Mouse (Mus musculus) cerebellum, postnatal 36 days (tissue): ENCODE data around the gene Tmem234.

Source experiments
- DNase-seq, 2 experiments: peaks; one replicate each; pipeline ENCODE4 v3.0.0; 2021 to 2022; ENCODE audit warnings: mixed read lengths in 2 of 2

The Tmem234 gene

DNA sequence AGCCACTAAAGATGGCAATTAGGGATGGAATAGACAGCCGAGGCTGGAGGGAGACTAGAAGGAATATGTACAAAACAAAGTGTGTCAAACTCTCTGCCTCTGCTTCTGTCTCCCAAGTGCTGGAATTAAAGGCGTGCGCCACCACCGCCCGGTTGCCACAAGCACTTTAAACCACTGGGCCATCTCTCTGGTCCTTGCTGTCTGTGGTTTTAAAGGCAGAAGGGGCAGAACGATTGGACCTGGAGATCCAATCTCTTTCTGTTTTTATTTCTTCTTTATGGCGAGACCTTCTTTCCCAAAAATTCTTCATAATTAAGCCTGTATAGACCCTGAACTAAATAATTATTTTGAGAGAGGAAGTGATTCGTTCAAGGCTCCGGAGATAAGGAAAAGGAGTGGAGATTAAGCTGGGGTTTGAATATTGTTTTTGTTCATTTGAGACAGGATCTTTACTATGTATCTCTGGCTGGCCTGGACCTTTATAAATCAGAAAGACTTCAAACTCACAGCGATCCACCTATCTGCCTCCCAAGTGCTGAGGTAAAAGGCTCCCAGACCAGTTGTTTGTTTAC is 72.5 kb downstream of the Tmem234 start:
- no peak for DNase-seq
